Mouse (Mus musculus): Measurements from ENCODE around the gene Ckap2l.

Ckap2l gene

GRCm38 (mm10) chr2:129265316-129265715 lies 31.7 kb downstream of the Ckap2l start:
- no peak for DNase-seq (ENCODE audit: low read depth, low spot score)

GRCm38 (mm10) chr2:129263073-129263472 lies 33.9 kb downstream of the Ckap2l start:
- no peak for DNase-seq (ENCODE audit: low read depth, low spot score)

GRCm38 (mm10) chr2:129261151-129261794 lies 35.7 kb downstream of the Ckap2l start:
- no peak for DNase-seq (ENCODE audit: low read depth, low spot score)

- no peak for DNase-seq (ENCODE audit: low read depth, low spot score)
These were observed 36.4 kb downstream of the Ckap2l start for GRCm38 (mm10) chr2:129260646-129261045.

GRCm38 (mm10) chr2:129258475-129259211 lies 38.4 kb downstream of the Ckap2l start:
- peak; percentile 80 for DNase-seq (ENCODE audit: low read depth, low spot score)

- DNase-seq (ENCODE audit: low read depth, low spot score) = no peak
These were observed 39.0 kb downstream of the Ckap2l start for GRCm38 (mm10) chr2:129258056-129258455.

GRCm38 (mm10) chr2:129256006-129256405 lies 41.0 kb downstream of the Ckap2l start:
- no peak for DNase-seq (ENCODE audit: low read depth, low spot score)

GRCm38 (mm10) chr2:129254076-129254475 lies 42.9 kb downstream of the Ckap2l start:
- DNase-seq (ENCODE audit: low read depth, low spot score) = no peak

- no peak for DNase-seq (ENCODE audit: low read depth, low spot score)
These were observed 43.4 kb downstream of the Ckap2l start for GRCm38 (mm10) chr2:129253631-129253970.

GRCm38 (mm10) chr2:129252836-129253630 lies 44.0 kb downstream of the Ckap2l start:
- no peak for DNase-seq (ENCODE audit: low read depth, low spot score)

GRCm38 (mm10) chr2:129249321-129249720 lies 47.7 kb downstream of the Ckap2l start:
- no peak for DNase-seq (ENCODE audit: low read depth, low spot score)

- no peak for DNase-seq (ENCODE audit: low read depth, low spot score)
These were observed 49.3 kb downstream of the Ckap2l start for GRCm38 (mm10) chr2:129247707-129248121.

GRCm38 (mm10) chr2:129246924-129247323 lies 50.1 kb downstream of the Ckap2l start:
- DNase-seq (ENCODE audit: low read depth, low spot score) = no peak

GRCm38 (mm10) chr2:129246436-129246835 lies 50.6 kb downstream of the Ckap2l start:
- DNase-seq (ENCODE audit: low read depth, low spot score) = no peak

GRCm38 (mm10) chr2:129245618-129246017 lies 51.4 kb downstream of the Ckap2l start:
- DNase-seq (ENCODE audit: low read depth, low spot score) = no peak

- no peak for DNase-seq (ENCODE audit: low read depth, low spot score)
These were observed 52.4 kb downstream of the Ckap2l start for GRCm38 (mm10) chr2:129244446-129245120.

- peak; percentile 67 for DNase-seq (ENCODE audit: low read depth, low spot score)
These were observed 53.2 kb downstream of the Ckap2l start for GRCm38 (mm10) chr2:129243786-129244185.

GRCm38 (mm10) chr2:129243005-129243404 lies 54.0 kb downstream of the Ckap2l start:
- DNase-seq (ENCODE audit: low read depth, low spot score) = no peak

GRCm38 (mm10) chr2:129241845-129242833 lies 54.9 kb downstream of the Ckap2l start:
- no peak for DNase-seq (ENCODE audit: low read depth, low spot score)

- no peak for DNase-seq (ENCODE audit: low read depth, low spot score)
These were observed 56.1 kb downstream of the Ckap2l start for GRCm38 (mm10) chr2:129240726-129241432.
